Mouse (Mus musculus) brain, adult 10 weeks (tissue): ENCODE results near the gene Defb29. TPM values are rescaled to one million over a fixed set of nuclear protein-coding genes. Genes with fewer than 3 reads are reported as not detected.

Experiments
- polyA plus RNA-seq: library from polyadenylated mRNA; stranded (reverse); fragments of 350-450 nt; fragmentation: Illumina TruSeq; extraction: RNeasy Lipid Tissue Mini Kit (QIAGEN cat#74804); gene quantifications from one replicate; pipeline ENCODE4 v1.2.3, GENCODE M21; 2015; ENCODE audit warnings: low read depth, low replicate concordance

Defb29 gene
- not detected for polyA plus RNA-seq

GRCm38 (mm10) chr2:152539944-152540710, at the start of gene Defb29:
Defb29 (minus strand) TSS chr2:152540098.

GRCm38 (mm10) chr2:152580107-152580506, 40.2 kb upstream of the Defb29 start, which contains the start of gene Defb19:
Defb19 (minus strand) TSS chr2:152580312.

GRCm38 (mm10) chr2:152572114-152572794, 32.4 kb upstream of the Defb29 start, which contains the start of gene Defb21:
Defb21 (plus strand) TSS chr2:152572744.

GRCm38 (mm10) chr2:152569038-152569437, 29.1 kb upstream of the Defb29 start, which contains the start of gene Gm17416:
Gm17416 (plus strand) TSS chr2:152569338.

GRCm38 (mm10) chr2:152517981-152518380, 21.9 kb downstream of the Defb29 start, which contains the start of gene Defb28:
Defb28 (plus strand) TSS chr2:152518255.

GRCm38 (mm10) chr2:152511592-152511991, 28.3 kb downstream of the Defb29 start, which contains the start of gene Defb26:
Defb26 (minus strand) TSS chr2:152511692.

GRCm38 (mm10) chr2:152490038-152490437, 49.9 kb downstream of the Defb29 start, which contains the start of gene Defb22:
Defb22 (minus strand) TSS chr2:152490138.

Other genes with a start within 250 kb of the Defb29 start
- 40.8 TPM for gene Tbc1d20, start 246.3 kb downstream of the Defb29 start, polyA plus RNA-seq
- 101 TPM for gene Rbck1, start 207.4 kb downstream of the Defb29 start, polyA plus RNA-seq
- 0.51 TPM for gene Trib3, start 196.1 kb downstream of the Defb29 start, polyA plus RNA-seq
- gene Nrsn2, start 163.5 kb downstream of the Defb29 start, polyA plus RNA-seq, result 136 TPM
- 7.6 TPM for gene Sox12, start 142.0 kb downstream of the Defb29 start, polyA plus RNA-seq
- gene Zcchc3, start 125.1 kb downstream of the Defb29 start, polyA plus RNA-seq, result 5.2 TPM
- 2.1 TPM for gene 6820408C15Rik, start 124.5 kb downstream of the Defb29 start, polyA plus RNA-seq
- gene Defb23, start 75.5 kb downstream of the Defb29 start, polyA plus RNA-seq, result not detected
- gene Defb20, start 63.0 kb downstream of the Defb29 start, polyA plus RNA-seq, result not detected
- not detected for gene Defb22, start 50.0 kb downstream of the Defb29 start, polyA plus RNA-seq
- not detected for gene Defb26, start 28.4 kb downstream of the Defb29 start, polyA plus RNA-seq
- not detected for gene Defb28, start 21.8 kb downstream of the Defb29 start, polyA plus RNA-seq
- not detected for gene Gm17416, start 29.2 kb upstream of the Defb29 start, polyA plus RNA-seq
- not detected for gene Defb21, start 32.6 kb upstream of the Defb29 start, polyA plus RNA-seq
- gene Defb19, start 40.2 kb upstream of the Defb29 start, polyA plus RNA-seq, result not detected
- not detected for gene Defb45, start 59.3 kb upstream of the Defb29 start, polyA plus RNA-seq
- not detected for gene Defb36, start 64.2 kb upstream of the Defb29 start, polyA plus RNA-seq
- not detected for gene Defb25, start 83.0 kb upstream of the Defb29 start, polyA plus RNA-seq
- gene Rem1, start 86.9 kb upstream of the Defb29 start, polyA plus RNA-seq, result 0.54 TPM
- gene H13, start 129.4 kb upstream of the Defb29 start, polyA plus RNA-seq, result 58.2 TPM
- 23.2 TPM for gene Mcts2, start 146.9 kb upstream of the Defb29 start, polyA plus RNA-seq
- gene Id1, start 196.2 kb upstream of the Defb29 start, polyA plus RNA-seq, result 27.4 TPM
- 7.2 TPM for gene Cox4i2, start 214.1 kb upstream of the Defb29 start, polyA plus RNA-seq